Mouse (Mus musculus) kidney, adult 2 months (tissue): ENCODE results near the gene Lao1.

Experiments used
- CTCF ChIP-seq: fragments of 200-500 bp; conservative IDR thresholded peaks from 2 replicates; pipeline ENCODE4 v1.5.1; 2011; ENCODE audit warnings: low read depth, mild to moderate bottlenecking, control low read depth, low read length, moderate library complexity, mixed read lengths; ENCODE audit not compliant: insufficient read depth, insufficient read length
- POLR2A ChIP-seq: fragments of 200-500 bp; IDR thresholded peaks from one replicate; pipeline ENCODE4 v1.6.1; 2011; ENCODE audit warnings: low read depth, low read length, control low read depth

- TF ChIP-seq CTCF (no peak), POLR2A (no peak)
These were observed 48.4 kb downstream of the Lao1 start for GRCm38 (mm10) chr4:119009814-119010213.
